Mouse (Mus musculus) 3134 (cell line): ENCODE measurements at regions not wholly inside any gene's neighbourhood (a gene's known extent, or its start where the extent isn't known, plus 50 kb on each side); places are given as distances from the start of the nearest gene placed in this dataset.

Experiments used
- DNase-seq: peaks from one replicate; pipeline ENCODE4 v3.0.0-alpha.2; 2011; ENCODE audit warnings: low spot score; ENCODE audit not compliant: insufficient read length; ENCODE audit errors: extremely low read depth

DNA sequence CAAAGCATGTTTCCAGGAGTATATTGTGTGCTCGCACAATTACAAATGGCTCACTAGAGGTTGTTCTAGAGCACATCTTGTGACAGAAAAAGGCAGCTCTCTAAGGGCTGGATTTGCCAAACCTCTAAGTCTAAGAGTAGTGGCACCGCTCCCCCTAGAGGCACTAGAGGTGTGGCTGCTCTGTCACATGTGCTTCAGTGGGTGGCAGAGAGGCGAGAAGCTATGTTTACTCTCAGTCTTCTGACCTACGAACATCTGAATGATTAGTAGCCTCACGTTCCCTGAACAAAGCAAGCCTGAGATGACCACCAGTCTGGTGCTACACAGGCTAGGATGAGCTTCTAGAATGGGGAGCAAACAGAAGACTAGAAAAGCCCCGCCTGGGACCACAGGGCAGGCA is 212.6 kb upstream of the Clint1 start:
- no peak for DNase-seq

DNA sequence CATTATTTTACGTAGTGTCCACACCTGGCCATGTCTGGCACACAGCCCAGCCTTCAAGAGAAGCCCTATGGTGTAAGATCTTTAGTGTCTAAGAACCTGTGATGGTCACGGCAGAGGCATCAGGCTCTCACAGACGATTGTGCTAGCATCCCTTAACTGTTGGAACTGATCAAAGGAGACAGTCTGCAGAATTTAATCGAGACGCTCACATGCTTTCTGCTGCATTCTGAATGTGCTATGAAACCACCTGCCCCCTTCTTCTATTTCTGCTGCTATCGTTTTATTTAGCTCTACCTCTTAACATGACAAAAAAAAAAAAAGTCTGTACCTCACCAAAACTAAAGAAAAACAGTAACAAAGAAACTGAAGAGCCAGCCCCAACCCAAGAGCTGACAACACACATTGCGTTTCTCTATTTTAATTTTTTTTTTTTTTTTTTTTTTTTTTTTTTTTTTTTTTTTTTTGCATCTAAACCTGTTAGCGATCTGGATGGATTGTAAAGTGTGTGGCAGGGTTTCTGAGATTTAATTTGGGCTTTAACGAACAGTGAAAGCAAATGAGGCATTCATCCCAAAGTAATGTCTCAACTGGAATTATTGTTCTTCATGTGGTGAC is 209.6 kb upstream of the Clint1 start:
- no peak for DNase-seq

DNA sequence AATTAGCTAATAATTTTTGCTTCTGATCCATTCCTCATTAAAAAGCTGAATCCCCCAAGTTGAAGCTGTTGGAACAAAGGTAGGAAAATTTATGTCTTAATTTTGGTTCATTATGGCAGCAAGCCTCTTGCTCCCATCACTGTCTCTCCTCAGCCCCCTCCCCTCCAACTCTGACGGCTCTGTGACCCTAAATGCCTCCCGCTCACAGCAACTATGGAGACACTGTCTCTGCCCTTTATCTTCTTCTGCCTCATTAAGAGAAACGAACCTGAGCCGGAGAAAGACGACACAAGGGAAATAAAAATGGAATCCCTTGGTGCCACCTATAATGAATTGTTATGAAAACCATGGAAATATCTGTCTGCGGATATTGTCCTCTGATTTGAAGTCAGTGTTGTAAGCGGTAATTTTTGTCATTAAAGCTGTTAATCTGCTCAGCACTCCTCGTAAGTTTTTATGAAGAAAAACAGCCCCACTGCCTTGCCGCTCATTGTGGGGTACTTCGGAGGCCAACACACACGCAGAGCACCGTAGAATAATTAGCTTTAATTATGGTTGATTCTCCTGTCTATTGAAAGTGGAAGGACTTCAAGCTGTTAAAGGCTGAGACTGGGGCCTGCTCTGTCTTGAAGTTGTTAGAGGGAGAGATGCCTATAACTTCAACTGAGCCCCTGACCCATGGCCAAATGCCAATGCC is 208.1 kb upstream of the Clint1 start:
- no peak for DNase-seq

DNA sequence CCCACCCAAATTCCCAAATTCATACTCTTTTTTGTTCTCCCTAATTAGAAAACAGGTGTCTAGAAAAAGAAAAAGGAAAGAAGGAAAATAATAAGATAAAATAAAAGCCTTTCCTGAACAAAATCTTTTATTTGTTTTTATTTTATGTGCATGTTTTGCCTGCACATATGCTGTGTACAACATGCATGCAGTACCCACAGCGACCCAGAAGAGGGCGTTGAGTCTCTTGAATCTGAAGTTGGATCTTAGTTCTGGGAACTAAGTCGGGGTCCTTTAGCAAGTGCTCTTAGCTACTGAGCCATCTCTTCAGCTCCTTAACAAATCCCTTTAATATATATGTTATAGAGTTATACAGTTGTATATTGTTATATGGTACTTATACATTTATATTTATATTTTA is 206.0 kb upstream of the Clint1 start:
- DNase-seq, result no peak

DNA sequence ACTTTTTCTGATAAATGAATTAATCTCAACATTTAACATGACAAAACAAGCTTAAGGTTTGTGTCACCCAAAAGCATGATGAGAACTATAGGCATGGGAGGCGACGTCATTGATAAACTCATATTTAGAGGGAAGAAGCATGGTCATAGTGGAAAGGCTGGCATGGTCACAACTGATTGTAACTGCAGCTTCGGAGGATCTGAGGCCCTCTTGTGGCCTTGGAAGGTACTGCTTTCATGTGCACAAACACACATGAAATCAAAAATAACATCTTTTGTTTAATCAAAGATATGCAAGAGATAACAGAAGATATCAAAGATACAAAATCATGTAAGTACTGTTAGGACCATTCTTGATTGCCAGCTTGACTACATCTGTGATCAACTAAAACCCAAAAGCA is 204.0 kb upstream of the Clint1 start:
- no peak for DNase-seq

DNA sequence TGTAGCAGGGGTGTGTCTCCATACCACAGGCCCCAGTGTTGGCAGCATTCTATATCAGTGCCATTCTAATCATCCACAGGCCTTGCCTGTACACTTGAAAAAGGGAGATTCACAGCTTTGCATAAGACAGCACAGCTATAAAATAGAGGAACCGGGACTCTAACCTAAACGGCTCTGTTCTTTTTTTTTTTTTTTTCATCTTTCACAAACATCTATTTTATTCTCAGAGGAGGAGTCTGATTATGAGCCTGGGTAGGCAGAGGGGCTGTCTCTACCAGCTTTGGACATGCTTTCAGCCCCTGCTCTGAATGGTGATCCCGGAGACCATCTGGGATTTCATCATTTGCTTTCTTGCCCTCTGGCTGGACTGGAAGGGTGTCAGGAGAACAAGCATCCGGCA is 195.6 kb upstream of the Clint1 start:
- no peak for DNase-seq

DNA sequence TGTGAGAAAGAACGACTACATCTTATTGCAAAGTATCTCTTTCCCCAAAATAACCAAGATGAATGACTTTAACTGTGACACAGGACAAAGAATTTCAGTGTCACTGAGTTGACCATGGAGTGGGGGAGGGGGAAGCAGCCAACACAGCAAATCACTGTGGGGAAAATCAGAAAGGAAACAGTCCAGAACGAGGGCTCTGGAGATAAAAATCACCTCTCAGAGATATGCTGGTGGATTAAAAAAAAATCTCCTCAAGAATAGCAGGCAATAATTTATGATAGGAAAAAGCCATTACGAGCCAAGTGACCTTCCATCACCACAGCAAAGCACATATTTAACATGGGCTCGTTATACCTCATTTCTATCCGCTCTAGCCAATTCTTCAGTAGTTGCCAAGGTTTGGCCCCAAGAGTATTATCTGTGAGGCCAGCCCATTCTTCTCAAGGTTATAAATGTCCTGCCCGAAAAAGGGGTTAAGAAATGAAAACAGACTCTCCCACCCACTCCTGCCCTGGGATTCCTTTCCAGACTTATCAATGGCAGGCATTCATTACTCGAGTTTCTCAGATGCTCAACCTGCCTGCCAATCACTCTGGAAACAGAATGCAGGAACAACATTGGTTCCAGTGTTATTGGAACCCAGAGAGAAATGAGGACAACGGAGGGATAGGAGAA is 181.6 kb upstream of the Clint1 start:
- no peak for DNase-seq

DNA sequence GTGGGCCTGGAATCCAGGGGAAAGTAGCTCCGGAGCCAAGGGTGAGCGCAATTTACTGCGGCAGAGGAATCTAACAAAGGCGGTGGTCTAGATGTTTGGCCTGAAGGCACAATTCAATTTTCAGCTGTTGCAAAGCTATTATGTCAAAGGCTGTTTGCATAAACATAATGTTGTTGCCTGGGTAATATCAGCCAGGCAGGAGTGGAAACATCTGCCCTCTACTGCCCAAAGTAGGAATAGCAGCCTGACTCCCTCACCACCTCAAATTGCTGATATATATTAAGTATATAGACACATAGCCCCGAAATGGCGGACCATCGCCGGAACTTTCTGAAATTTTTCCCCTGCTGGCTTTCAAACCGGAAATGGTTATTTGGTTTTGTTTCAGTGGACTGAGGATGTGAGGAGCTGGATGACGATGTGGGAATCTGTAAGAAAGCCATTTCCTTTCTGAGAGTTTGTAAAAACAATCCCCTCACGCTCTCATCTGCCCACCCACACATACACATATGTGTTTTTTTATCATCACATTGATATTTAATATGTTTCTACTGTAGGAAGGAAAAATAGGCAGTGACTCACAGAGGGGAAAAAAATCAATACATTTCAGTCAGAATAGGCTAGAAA is 173.1 kb upstream of the Clint1 start:
- DNase-seq, result peak; percentile 17

DNA sequence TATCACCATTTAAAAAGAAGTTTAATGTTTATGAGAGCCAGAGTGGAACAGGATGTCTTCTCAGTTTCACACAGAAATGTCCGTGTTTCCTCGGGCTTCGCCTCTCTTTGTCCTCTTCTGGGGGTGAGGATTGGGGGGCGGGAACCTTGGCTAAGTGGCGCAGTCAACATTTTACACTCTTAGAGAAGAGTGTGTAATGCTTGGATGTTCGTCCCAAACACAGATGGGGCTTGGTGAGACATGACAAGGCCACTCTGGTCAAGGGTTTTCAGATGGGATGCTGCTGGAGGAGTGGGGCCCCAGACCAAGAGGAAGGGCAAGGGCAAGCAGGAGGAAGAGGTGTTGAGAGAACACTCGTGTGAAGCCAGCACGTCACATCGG is 172.6 kb upstream of the Clint1 start:
- no peak for DNase-seq

DNA sequence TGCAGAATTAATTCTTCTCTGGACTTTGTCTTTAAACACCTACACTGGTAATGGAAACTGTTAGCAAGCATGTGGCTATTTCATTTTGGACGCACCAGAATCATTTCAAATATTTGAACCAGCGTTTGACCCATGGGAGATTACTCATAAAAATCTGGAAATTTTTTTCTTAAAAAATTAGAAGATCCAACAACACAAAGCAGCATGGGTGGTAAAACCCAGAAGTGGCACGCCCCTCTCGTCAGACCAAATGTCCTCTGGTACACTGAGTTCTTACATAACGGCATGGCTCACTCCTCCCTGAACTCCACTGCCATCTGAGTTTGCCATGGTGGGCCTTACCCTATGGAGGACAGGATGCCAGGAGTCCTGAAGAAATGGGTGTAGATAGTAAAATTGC is 166.3 kb upstream of the Clint1 start:
- DNase-seq, result no peak

DNA sequence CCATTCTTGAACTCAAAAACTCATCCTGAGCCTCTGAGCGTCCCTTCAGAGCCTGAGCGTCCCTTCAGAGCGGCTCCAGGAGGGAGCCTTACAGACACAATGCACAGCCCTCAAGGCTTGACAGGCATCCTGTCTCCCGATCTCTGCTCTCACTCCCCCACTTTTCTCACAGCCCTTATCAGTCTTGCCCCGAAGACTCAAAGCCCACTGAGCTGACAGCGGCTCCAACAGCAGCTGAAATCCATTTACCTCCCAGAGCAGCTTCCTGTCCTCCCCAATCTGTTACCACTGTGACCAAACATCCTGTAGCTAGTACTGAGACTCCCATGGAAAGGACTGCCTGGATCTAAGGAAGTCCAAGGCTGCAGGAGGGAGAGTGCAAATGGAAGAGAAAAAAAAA is 158.6 kb upstream of the Clint1 start:
- no peak for DNase-seq

DNA sequence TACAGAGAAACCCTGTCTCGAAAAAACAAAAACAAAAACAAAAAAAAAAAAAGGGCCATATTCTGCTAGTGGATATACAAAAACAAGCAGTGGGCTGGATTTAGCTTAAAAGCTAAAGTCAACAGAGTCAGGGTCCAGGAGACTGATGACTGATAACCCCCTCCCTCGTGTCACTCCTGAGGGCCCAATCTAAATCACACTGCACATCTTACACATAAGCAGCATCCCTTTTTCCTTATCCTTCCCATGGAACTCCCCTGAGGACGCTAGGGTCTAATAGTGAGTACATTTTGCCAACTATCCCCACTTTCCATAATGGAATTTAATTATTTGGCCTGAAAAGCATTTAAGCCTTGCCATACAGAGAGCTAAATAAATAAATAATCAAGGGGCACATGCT is 150.3 kb upstream of the Clint1 start:
- no peak for DNase-seq

DNA sequence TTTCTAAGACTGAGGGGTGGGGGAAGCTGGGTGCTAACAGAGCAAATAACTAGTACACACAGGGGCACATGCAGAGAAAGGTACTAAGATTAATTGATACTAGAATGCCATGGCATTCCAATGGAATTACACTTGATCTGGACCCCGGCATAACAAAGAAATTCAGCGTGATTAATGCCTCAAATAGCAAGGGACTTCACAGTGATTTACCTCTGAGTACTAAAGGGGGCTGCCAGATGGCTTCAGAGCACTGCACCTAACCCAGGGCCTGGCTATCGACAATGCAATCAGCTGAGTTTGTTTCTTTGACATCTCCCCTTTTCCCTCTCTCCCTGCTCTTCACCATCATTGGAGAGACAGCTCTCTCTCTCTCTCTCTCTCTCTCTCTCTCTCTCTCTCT is 148.9 kb upstream of the Clint1 start:
- DNase-seq, result no peak

DNA sequence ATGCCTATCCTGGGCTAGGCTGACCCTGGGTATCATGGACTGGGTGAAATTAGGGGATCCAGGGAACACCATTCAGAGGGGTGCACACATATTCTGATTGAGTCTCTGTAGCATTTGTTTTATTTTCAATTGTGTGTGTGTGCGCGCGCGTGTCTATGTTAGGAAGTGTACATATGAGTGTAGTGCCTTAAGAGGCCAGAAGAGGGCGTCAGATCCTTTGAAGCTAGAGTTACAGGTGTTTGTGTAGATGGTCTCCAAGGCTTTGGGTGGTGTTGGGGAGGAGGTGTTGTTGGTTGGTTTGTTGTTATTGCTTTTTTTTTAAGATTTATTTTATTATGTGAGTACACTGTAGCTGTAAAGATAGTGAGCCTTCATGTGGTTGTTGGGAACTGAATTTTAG is 147.4 kb upstream of the Clint1 start:
- DNase-seq, result no peak

DNA sequence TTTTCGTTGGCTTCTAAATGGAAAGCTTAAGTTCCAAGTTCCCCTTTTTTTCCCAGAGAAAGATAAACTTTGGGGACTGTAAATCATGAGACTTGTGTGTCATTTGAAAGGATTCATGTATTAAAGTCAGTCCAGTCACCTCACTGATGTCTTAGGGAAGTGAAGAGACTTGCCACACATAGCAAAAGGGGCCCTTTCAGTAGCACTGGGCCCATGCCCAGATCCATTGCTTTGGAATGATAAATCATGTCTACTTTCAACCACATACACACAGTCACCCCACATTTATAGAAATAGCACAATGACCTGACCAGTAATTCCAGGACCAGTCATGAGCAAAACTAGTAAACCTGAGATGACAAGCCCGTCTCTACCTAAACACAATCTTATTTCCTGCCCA is 133.2 kb upstream of the Clint1 start:
- no peak for DNase-seq

DNA sequence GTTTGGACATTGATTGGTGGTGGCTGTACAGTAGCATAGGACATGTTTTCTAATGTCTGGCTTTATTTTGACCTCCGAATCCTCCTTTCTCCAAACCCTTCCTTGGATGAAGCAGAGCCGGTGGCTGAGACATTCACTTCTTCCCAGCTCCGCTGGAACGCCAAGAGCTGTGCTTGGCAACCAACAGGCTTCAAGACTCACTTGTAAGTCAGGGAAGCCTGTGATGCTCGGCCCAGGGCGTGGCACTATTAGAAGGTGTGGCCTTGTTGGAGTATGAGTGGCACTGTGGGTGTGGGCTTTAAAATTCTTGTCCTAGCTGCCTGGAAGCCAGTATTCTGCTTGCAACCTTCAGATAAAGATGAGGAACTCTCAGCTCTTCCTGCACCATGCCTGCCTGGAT is 132.0 kb upstream of the Clint1 start:
- DNase-seq, result no peak

DNA sequence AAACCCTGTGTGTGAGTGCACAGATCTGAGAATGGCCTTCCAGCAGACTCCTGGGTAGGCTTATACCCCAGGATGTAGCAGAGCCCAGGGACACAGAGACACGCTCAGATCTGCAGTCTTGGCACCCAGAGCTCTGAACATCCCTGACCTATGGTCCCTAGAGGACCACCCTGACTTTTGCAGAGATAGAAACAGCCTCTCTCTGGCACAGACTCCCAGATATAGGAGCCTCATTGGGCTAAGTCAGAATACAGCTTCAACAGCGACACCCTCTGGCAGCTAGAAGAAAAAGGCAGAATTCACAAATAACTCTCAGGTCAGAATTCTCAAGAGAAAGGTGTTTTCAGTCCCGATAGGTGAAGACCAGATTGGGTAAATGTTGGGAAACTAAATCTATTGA is 115.3 kb upstream of the Clint1 start:
- no peak for DNase-seq

DNA sequence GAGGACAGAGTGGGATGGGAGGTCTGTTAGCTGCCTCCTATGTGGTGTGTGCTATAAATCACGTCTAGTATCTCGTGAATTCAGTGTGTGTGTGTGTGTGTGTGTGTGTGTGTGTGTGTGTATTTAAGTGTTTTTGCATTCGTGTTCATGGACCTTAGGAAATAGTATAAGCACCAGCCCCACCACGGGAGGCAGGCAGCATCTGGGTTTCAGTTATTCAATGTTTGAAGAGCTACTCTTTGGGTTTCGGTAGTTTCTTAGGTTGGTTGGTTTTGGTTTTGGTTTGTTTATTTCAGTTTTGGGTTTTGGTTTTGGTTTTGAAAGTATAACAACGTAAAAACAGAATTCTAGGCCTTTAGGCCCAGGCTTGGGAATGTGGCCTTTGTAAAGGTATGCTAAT is 113.5 kb upstream of the Clint1 start:
- no peak for DNase-seq

DNA sequence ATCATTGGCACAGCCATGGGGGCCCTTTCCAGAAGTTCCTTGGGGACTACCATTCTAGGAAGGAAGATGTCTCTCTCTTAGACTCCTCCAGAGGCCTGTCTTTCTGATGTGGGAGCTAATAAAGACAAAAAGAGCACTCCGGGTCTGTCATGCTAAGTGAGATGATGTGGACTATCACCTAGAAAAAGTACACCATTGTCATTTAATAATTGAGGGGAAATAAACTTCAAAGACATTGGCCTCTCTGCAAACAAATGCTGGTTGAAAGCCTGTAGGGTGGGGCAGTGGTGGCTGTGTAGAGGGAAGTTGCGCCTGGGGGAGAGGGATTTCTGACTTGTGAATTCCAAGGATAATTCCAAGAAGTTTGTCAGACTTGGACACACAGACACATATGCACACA is 105.9 kb upstream of the Clint1 start:
- DNase-seq, result no peak

DNA sequence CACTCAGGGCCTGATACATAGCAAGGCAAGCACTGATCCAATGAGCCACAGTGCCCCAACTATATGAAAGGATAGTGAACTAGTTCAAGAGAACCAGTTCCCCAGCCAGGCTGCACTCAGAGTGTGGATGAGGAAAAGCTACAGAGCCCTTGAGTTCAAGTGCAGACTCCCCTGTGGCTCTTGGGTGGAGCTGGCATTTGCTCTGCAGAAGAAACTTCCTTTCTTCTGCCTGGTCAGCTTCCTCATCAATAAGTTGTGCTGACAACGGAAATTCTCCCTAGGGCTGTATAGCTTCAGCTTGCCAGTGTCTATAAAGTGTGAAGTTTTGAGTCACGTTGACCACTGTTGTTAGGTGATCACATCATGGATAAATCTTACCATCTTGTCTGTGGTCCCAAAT is 101.6 kb upstream of the Clint1 start:
- no peak for DNase-seq

DNA sequence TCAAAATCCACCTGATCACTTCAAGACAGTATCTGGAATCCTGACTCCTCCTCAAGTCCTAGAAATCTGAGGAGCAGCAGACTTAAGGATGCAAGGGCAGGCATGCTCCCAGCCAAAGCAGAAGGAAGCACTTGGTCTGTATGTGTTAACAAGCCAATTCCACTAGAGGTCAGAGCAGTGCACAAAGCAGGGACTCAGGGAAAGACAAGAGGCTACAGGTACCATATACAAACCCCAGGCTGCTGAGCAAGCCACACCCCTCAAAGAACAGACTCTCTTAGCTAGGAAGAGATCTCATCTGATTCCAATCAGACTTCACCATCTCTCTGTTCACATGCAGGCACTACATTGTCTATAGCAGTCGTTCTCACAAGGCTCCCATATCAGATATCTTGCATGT is 99.6 kb upstream of the Clint1 start:
- DNase-seq, result peak; percentile 8

DNA sequence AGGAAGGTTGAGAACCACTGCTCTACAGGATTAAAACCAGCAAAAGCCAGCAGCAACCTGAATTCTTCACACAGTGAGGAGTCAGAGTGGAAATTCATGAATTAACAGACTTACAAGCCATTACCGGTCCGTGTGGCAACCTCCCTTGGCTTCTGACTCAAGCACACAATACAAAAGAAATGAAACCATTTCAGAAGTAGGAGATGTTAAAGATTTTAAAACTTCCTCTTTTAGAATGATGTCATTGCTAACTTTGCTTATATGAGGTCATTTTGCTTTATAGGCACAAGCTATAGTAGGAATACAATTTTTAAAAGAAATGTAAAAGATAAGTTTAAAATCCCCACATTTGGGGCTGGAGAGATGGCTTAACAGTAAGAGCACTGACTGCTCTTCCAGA is 99.1 kb upstream of the Clint1 start:
- no peak for DNase-seq
